Mouse (Mus musculus) common myeloid progenitor, adult 5-6 weeks (primary cell): ENCODE measurements around the gene Npy4r. TPM values are rescaled to one million over a fixed set of nuclear protein-coding genes. Genes with fewer than 3 reads are reported as not detected.
A peak's percentile ranks its signal among the peaks of the same experiment; 100 is the strongest.

Experiments
- ATAC-seq: replicated peaks from 2 replicates; pipeline ENCODE4 v1.8.0; 2016; ENCODE audit warnings: low read depth, mild to moderate bottlenecking, moderate TSS enrichment, inconsistent platforms; ENCODE audit not compliant: poor library complexity, severe bottlenecking
- total RNA-seq: library from RNA; stranded (forward); fragments of 200-1000, 187-1606 nt; gene quantifications from 2 replicates; pipeline ENCODE4 v1.2.3, GENCODE M21; 2017

Gene Npy4r
- not detected in 2 replicates for total RNA-seq

GRCm38 (mm10) chr14:34152342-34152741 lies at the start of gene Npy4r:
Gene Npy4r (minus strand): TSS chr14:34152489.
- peak; percentile 89 for ATAC-seq

- ATAC-seq = peak; percentile 76
These were observed 49.1 kb upstream of the Npy4r start, which contains the start of gene Gprin2 for GRCm38 (mm10) chr14:34201231-34202035. Gene Gprin2 (minus strand): TSS chr14:34201653.

- ATAC-seq = peak; percentile 20
These were observed 48.5 kb upstream of the Npy4r start for GRCm38 (mm10) chr14:34200738-34201230.

- no peak for ATAC-seq
These were observed 44.4 kb upstream of the Npy4r start for GRCm38 (mm10) chr14:34196706-34197105.

GRCm38 (mm10) chr14:34195466-34195865 lies 43.2 kb upstream of the Npy4r start:
- no peak for ATAC-seq

- no peak for ATAC-seq
These were observed 41.6 kb upstream of the Npy4r start for GRCm38 (mm10) chr14:34193879-34194278.

- ATAC-seq = 0 out of 2 replicates have a peak, but pooled peaks have one; percentile 26
These were observed 38.1 kb upstream of the Npy4r start for GRCm38 (mm10) chr14:34190361-34190760.

- ATAC-seq = peak; percentile 96
These were observed 36.3 kb upstream of the Npy4r start for GRCm38 (mm10) chr14:34188629-34189028.

- ATAC-seq = no peak
These were observed 30.8 kb upstream of the Npy4r start for GRCm38 (mm10) chr14:34183101-34183500.

- ATAC-seq = no peak
These were observed 27.1 kb upstream of the Npy4r start for GRCm38 (mm10) chr14:34179351-34179750.

- ATAC-seq = no peak
These were observed 18.8 kb upstream of the Npy4r start for GRCm38 (mm10) chr14:34171107-34171506.

- no peak for ATAC-seq
These were observed 3.5 kb upstream of the Npy4r start for GRCm38 (mm10) chr14:34155752-34156151.

GRCm38 (mm10) chr14:34154601-34155337 lies 2.5 kb upstream of the Npy4r start:
- peak; percentile 77 for ATAC-seq

- ATAC-seq = no peak
These were observed 9.4 kb downstream of the Npy4r start for GRCm38 (mm10) chr14:34142915-34143314.

- ATAC-seq = no peak
These were observed 10.0 kb downstream of the Npy4r start for GRCm38 (mm10) chr14:34142316-34142715.

- no peak for ATAC-seq
These were observed 12.3 kb downstream of the Npy4r start for GRCm38 (mm10) chr14:34139671-34140664.

- no peak for ATAC-seq
These were observed 16.9 kb downstream of the Npy4r start for GRCm38 (mm10) chr14:34135391-34135790.

GRCm38 (mm10) chr14:34131216-34131615 lies 21.1 kb downstream of the Npy4r start:
- no peak for ATAC-seq

- no peak for ATAC-seq
These were observed 30.6 kb downstream of the Npy4r start for GRCm38 (mm10) chr14:34121691-34122090.

- ATAC-seq = no peak
These were observed 31.4 kb downstream of the Npy4r start for GRCm38 (mm10) chr14:34120923-34121351.
